Mouse (Mus musculus): ENCODE data around the gene Fem1b.
"Not testable (repeated sequence)": the region's sequence is repeated elsewhere in the genome, so short reads cannot be mapped to it uniquely, and the experiment has no call there.

Fem1b gene

DNA sequence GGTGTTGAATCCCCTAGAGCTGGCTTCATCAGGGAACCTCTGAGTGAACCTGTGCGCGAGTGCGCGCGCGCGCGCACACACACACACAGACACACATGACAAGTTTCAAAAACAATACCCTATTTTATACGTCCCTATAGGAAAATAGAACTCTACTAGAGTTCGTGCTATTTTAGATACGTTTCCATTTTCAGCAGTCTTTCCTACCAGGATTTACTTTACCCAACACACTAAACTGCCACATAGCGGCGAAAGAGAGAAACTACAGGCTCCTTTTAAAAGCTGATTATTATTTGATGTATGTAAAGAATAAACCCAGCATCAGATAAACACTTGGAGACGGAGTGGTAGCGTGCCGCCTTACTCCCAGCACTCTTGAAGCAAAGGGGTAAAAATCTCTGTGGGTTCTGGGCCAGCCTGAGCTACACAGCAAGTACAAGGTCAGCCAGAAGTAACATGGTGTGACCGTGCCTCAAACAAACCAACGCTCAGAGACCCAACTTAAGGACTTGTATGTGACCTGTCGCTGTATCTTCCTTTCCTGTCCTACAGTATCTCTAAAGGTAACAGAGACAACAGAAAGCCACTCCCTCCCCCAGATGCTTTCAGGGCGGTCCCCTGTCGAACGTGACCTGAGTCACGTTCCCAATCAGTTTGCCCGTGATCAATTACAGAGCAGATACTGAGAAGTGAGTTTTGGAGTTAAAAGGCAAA is 16.4 kb upstream of the Fem1b start:
- peak; percentile 77 for DNase-seq (ENCODE audit: low read depth, low spot score)

DNA sequence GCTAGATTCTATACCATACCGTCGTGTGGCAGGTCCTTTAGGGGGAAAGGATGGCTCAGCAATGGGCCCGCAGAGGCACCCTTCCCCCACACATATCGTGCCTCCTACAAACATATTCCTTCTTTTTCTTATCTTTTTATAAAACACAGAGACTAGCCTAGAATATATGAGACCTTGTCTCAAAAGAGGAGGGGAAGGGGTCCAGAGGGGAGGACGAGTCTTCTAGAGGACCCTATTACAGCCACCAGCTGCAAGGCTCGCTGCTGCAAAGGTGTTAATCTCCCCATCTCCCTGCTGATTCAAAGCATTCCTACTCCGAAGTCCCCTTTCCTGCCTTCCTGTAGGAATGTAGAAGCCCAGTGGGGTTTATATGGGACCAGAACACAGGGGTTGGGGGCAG is 14.7 kb upstream of the Fem1b start:
- no peak for DNase-seq (ENCODE audit: low read depth, low spot score)

DNA sequence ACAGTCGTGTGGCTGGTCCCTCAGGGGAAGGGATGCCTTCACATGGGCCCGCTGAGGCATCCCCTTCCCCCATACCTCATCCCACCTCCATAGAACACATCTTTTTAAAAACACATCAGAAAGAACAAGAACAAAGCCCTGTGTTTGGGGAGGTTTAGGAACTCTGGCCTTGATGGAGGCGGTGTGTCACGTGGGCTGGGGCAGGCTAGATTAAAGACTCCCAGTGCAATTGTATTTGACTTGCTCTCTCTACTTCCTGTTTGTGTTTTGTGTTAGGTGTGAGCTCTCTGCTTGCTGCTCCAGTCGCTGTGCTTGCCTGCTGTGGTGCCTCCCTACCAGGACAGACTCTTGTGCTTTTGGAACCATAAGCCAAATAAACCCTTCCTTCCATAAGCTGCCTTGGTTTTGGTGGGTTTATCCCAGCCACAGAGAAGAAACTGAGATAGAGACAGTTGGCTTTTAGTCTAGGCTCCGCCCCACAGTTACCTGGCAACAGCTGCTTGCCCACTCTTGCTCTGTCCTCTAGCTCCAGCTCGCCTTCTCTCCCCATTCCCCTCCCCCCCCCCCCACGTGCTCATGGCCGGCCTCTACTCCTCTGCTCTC is 14.2 kb upstream of the Fem1b start:
- DNase-seq (ENCODE audit: low read depth, low spot score) = no peak

DNA sequence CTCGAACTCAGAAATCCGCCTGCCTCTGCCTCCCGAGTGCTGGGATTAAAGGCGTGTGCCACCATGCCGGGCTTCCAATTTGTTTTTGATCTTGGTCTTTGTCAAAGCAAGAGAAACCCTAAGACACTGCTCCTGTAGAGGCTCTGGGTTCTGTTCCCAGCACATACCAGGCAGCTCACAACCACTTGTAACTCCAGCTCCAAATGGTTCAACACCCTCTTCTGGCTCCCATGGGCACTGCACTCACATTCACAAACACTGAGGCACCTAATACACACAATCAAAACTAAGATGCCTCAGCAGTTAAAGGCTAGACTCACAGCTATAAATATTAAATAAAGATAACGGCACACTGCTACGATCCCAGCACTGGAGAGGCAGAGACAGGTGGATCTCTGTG is 10.1 kb upstream of the Fem1b start:
- DNase-seq (ENCODE audit: low read depth, low spot score) = no peak

DNA sequence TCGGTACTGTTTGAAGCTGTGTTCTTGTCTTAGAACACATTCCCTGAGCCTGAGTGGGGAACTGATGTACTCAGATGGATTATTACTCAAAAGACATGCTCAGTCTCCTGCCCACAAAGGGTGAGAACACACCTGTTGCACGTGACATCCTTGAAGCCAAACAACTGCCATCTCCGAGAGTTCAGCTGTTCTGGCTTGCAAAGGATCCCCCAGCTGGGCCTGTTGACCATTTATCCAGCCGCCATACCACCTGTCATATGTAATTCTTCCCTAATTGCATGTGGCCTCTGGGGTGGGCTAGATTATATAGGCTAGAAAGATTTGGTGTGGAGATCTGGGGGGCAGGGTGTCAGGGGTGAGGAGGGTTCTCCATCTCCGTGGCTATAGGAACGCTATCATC is 9.1 kb upstream of the Fem1b start:
- no peak for DNase-seq (ENCODE audit: low read depth, low spot score)

DNA sequence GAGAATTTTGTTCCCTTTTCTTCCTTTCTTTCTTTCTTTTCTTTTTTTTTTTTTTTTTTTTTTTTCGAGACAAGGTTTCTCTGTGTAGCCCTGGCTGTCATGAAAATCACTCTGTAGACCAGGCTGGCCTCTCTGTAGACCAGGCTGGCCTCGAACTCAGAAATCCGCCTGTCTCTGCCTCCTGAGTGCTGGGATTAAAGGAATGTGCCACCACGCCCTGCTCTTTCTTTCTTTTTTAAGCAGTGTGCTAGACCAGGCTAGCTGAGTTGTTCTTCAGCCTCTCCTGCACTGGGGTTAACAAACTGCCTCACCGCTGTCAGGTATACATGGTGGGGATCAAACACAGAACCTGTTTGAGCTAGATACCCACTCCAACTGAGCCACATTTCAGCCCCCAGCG is 8.2 kb upstream of the Fem1b start:
- not testable (repeated sequence) for DNase-seq (ENCODE audit: low read depth, low spot score)

DNA sequence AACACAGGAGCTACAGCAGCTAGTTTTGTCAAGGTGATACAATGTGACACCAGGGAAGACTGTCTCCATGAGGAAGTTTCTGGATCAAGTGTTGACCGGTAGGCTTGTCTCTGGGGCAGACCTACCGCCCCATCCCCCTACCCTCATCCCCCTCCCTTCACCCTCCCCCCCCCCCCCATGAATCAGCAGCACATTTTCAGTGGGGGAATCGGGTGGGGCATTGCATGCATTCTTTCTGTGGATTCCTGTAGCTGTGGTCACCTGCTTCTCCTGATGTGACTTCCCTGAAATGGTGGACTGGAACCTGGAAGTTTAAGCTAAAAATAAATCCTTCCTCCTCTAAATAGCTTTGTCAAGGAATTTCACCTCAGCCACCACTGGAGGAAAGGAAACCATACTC is 7.8 kb upstream of the Fem1b start:
- DNase-seq (ENCODE audit: low read depth, low spot score) = peak; percentile 31

DNA sequence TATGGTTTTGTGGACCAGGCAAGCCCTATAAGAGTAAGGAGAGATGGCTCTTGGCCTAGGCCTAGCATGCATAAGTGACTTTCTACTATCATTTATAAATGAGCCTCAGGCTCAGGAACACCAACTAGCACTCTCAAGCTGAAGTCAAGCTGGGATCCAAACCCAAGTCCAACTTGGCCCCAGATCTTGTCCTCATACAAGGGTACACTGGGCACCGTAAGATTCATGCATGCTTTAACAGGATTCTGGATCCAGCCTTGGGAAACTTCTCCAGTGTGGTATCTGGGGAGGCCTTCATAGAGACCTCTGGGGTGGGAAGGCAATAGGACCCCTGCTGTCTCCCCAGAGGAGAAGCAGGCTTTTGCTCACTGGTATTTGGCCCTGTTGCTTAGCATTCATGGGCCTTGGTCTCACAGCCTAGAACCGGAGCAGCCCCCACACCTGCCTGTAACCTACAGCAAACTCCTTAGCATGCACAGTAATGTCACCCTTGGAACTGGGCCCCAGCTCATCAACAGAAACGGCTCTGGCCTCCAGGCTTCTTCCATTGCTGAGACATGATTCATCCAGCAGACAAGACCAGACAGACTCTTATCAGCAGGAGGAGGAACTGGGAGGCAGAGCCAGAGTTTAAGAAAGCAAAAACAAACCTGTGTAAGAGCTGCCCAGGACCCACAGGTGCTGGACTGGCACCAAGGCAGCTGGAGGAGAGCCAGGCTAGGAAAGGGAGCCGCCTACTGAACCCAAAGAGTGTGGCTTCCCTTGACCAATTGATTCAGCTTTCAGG is 6.3 kb upstream of the Fem1b start:
- peak; percentile 86 for DNase-seq (ENCODE audit: low read depth, low spot score)

DNA sequence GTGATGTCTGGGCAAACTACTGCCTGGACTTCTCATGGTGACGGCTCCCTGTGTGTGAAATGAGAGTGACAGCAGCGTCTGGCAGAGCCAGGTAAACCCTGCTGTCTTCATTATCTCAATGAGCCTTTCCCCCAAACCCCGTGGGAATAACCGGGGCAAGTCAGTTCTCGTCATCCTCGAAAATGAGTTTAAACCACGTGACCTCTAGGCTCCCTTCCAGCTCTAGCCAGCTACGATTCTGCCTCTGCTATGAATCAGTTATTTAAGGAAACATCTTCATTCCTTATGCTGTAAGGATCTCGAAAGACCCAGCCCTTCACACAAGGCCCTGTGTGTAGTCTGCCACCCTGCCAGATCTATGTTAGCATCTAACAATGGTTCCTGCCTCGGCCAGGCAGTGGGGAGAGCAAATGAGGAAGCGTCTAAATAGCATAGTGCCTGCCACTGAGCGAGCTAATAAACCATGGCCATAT is 5.4 kb upstream of the Fem1b start:
- DNase-seq (ENCODE audit: low read depth, low spot score) = peak; percentile 93

DNA sequence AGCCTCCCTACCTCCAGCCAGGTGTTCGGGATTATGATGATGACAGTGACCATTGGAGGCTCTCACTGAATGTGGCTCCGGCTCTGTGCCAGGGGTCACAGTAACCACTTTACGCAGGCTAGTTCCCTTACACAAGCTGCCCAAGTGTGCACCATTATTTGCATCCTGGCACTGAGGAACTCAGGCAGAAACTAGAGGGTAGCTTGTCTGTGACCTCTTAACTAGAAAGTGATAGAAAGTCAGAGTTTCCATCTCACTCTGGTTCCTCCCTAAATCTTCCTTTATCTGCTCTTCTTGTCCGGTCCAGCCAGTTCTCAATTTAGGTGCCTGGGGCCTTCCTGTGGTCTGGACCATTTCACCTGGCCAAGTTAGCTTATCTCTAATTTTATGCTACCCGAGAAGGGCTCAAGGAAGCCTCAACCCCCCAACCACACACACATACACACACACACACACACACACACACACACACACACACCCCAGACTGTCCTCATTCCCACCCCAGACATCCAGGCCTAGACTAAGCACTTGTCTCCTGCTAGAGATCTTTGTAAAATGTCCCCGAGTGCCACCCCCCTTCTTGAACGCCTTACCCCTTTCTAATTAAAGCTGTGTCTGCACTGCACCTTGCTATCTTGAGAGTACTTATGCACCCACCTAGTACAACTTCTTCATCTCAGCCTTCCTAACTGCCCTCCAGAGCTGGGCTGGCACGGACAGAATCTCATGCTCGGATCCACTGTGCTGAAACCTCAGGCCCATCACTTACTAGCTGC is 4.8 kb upstream of the Fem1b start:
- DNase-seq (ENCODE audit: low read depth, low spot score) = no peak

DNA sequence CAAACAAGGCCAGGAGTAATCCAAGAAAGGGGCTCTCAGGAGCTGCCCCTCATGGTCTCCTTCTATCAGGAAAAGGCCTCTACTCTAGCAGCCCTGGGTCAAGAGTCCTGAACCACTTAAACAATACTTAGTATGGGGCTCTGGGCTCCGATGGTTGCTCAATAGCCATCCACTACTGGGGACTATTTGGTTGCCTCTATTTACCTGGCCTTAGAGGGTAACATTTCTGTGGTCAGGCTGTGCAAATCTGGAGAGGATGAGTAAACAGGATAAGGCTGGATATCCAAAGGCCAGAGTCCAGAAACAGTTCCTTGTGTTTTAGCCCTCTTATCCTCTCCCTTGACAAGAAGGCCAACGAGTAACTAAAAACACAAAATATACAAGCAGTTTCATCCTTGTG is 3.0 kb upstream of the Fem1b start:
- DNase-seq (ENCODE audit: low read depth, low spot score) = no peak

DNA sequence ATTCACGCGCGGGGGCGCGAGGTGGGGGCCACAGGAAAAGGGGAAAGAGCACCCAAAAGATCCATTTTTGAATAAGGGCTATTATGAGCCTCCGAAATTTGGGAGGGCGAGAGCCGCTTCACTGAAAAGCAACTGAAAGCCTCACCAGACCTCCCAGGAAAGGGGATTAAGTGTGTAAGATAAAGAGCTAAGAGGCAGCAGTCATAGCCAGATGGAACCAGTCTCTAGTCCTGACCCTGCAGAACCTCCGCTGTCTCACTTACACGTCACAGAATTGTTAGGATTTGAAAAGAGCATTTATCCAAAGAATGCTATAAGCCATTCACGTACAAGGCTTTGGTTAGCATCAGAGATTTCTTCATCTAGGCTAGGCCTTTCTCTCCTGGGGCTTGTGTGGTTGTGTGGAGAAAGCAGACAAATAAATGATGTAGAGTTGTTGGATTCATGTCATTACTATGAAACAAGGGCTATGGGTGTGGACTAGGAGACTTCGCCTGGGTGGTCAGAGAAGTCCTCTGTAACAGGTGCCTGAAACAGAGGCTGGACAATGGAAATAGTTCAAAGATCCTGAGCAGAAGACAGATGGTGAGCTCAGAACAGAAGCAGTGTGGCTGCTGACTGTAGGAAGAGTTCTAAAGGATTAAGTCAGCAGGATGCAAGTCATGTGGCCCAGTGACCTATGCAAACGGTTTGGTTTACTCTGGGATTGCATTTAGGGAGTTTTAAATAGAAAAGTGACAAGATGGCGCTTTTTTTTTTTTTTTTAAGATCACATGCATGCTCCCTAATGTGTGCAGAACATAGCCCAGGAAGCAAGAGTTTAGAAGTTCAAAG is 699 bp upstream of the Fem1b start:
- peak; percentile 59 for DNase-seq (ENCODE audit: low read depth, low spot score)

DNA sequence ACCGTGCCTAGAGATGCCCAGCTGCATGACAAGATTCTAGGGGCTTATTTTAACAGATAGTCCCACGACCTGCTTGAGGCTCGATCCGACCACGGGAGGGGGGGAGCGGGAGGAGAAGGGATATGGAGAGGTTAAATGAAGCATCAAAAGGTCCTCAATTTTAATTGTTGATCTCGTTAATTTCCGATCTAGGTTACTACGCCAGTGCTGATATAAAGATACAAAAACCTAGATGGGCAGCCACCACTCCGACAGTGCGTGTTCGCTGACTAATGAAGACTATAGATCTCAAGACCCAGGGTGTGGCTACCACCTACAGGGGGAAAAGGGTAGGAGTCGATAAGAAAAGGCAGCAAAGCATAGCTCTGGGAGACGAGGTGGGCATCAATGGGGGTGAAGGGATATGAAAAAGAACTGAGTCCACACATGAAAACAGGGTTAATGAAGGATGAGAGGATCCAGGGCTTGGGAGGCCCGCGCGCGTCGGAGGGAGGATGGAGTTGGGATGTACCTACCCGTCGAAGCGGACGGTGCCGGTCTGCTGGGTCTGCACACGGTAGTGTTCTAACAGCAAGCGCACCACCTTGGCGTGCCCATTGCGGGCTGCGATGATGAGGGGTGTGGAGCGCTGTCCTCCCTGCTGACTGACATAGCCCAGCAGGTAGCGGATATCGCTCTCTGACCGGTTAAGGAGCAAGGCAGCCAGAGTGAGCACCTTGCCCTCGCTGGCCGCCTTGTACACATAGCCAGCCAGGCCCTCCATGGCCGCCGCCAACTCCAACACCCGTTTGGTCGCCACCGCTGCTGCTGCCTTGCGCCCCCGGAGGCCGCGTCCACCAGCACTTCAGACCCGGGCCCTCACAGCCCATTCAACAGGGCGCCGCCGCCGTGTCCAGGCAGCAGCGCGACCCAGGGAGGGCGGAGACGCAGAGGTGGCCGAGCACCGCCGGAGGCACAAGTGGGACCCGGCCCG is 905 bp downstream of the Fem1b start:
- DNase-seq (ENCODE audit: low read depth, low spot score) = peak; percentile 64

DNA sequence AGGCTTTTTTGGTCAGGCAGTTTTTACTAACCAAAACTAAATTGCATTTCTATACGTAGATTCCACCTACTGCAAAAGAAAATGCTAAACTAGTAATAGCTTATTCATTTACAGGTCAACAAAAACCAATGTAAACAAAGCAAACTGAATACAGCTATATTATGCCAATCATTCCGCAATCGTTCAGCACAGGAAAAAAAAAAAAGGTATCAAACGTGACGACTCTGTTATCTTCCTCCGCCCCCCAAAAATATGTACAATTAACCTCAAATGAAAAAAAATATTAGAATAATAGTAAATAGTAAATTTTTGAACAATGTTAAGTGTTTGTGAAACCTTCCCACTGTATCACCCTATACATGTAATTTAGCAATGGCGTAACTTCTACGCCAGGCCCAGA is 1.6 kb downstream of the Fem1b start:
- DNase-seq (ENCODE audit: low read depth, low spot score) = no peak

DNA sequence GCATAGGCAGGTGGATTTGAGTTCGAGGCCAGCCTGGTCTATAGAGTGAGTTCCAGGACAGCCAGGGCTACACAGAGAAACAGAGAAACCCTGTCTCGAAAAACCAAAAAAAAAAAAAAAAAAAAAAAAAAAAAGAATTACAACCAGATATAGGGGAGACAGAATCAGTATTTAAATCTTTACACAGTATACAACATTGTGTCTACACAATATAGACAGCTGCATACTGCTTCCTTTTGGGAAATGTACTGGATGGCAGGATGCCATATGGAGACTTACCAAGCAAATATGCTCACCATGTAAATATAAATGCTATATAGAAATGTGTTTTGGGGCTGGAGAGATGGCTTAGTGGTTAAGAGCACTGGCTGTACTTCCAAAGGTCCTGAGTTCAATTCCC is 12.5 kb downstream of the Fem1b start:
- not testable (repeated sequence) for DNase-seq (ENCODE audit: low read depth, low spot score)

DNA sequence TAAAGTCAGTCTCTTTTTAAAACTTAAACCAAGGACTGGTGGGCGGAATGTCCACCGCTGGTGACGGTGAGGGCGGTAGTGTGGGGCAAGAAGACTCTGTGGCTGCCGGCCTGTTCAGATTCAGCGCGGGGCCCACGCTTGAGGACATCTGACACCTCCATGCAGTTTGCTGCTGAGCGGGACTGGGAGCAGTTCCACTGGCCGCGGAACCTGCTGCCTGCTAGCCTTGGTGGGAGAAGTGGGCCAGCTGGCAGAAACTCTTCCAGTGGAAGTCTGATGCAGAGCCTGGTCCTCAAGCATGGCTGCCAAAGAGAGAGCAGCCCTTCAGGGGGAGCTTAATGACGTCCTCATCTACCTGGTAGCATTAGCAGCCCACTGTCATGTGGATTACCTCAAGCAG is 21.9 kb downstream of the Fem1b start:
- no peak for DNase-seq (ENCODE audit: low read depth, low spot score)

DNA sequence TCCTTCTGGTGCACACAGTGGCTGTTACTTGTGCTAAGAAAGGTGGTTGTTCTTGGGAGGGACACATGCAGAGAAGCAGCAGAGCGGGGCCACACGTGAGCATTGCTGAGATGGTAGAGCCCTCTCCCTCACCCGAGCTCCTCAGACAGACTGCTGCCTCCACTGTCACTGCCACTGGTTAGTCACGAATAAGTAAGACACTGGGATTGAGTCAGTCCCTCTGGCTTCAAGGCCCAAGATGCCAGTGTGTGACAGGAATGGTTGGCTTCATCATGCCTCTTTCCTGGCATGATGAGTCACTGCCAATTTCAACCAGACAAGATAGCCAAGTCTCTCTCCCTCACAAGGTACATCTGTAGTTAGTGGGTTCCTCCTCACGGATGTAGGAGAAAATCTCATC is 25.0 kb downstream of the Fem1b start:
- DNase-seq (ENCODE audit: low read depth, low spot score) = peak; percentile 52

DNA sequence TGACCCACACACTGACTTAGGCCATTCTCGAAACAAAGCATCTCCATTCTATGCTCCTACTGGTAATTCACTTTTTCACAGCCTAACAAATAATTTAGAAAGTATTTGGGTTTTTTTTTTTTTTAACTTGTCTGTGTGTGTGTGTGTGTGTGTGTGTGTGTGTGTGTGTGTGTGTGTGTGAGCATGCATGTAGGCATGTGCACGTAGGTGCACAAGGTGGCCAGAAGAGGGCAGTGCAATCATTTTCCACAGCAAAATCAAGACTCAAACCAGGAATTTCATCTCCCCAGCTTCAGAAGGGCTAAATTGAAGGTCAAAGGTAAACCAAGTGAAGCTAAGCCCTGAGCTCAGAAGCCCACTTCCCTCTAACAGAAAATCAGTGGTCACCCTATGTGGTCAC is 27.5 kb downstream of the Fem1b start:
- DNase-seq (ENCODE audit: low read depth, low spot score) = no peak

DNA sequence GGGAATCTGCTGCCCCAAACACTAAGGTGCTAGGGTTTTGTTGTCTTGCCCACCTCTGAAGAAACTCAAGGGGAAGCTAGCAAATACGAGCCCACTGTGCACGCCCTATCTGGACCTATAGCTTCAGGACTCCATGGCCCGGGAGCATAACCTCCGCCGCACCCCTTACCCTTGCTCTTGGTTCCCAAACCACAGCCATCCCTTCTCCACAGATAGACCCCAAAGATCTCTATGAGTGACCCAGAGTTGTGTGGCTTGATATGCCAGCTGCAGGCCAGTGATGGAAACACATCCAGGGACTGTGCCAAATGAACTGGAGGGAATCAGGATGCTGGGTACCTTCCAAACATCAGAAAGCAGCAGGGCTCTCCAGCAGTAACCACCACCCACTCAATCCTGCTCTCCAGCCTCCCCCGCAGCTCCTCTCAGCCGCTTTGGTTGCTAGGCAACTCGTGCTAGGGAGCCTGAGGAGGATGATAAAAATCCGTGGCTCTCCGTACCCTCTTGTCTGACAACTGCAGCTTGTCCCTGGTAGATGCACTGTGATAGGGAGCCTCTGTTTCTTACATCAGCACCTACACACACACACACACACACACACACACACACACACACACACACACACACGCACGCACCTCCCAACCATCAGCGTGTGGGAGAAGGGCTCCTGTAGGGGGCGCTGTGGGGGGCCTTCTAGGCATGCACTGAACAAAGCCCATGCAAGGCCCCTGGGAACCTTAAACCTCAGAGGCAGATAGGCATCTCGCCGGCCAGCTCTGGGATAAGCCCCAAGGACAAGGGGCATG is 28.6 kb downstream of the Fem1b start:
- DNase-seq (ENCODE audit: low read depth, low spot score) = no peak
